Mouse (Mus musculus) heart, adult 2 months (tissue): ENCODE results near the gene Ankar.

Experiments
- CTCF ChIP-seq: fragments of 200-600 bp; IDR thresholded peaks from 2 replicates; pipeline ENCODE4 v1.8.1; 2022; ENCODE audit warnings: antibody characterized with exemption, mild to moderate bottlenecking, moderate library complexity
- EP300 ChIP-seq: fragments of 200-500 bp; IDR thresholded peaks from 2 replicates; pipeline ENCODE4 v1.6.1; 2011; ENCODE audit warnings: low read depth, low read length, control low read depth; ENCODE audit not compliant: insufficient read depth
- POLR2A ChIP-seq: fragments of 200-500 bp; IDR thresholded peaks from 2 replicates; pipeline ENCODE4 v1.6.1; 2011; ENCODE audit warnings: mild to moderate bottlenecking, low read depth, low read length, control low read depth; ENCODE audit not compliant: insufficient read depth

GRCm38 (mm10) chr1:72698651-72699050, 1.7 kb downstream of the Ankar start:
- TF ChIP-seq POLR2A (no peak), CTCF (no peak), EP300 (no peak)
